Mouse (Mus musculus) spleen, adult 2 months (tissue): ENCODE results near the gene Txlna. TPM values are rescaled to one million over a fixed set of nuclear protein-coding genes. Genes with fewer than 3 reads are reported as not detected.

Experiments used
- DNase-seq, 2 experiments: peaks; one replicate each; pipeline versions ENCODE4 v3.0.0 to v3.0.0-alpha.2; 2012 to 2021; ENCODE audit warnings: low spot score in 2 of 2, low read depth in 1 of 2
- H3K27ac ChIP-seq: fragments of 200-500 bp; 2 replicates; pipeline ENCODE4 v1.5.1; 2012; ENCODE audit warnings: low read length, inconsistent platforms; ENCODE audit not compliant: insufficient read depth
- H3K27me3 ChIP-seq: fragments of 200-500 bp; 2 replicates; pipeline ENCODE4 v1.6.1; 2012; ENCODE audit warnings: mild to moderate bottlenecking, moderate library complexity, low read length, inconsistent platforms; ENCODE audit not compliant: control insufficient read depth, insufficient read depth
- H3K36me3 ChIP-seq: fragments of 200-500 bp; 2 replicates; pipeline ENCODE4 v1.6.1; 2012; ENCODE audit warnings: mild to moderate bottlenecking, low read length, inconsistent platforms; ENCODE audit not compliant: control insufficient read depth, insufficient read depth
- H3K4me1 ChIP-seq: fragments of 200-500 bp; 2 replicates; pipeline ENCODE4 v1.6.1; 2011; ENCODE audit warnings: inconsistent platforms; ENCODE audit not compliant: control insufficient read depth, insufficient read depth, insufficient read length
- H3K4me3 ChIP-seq: fragments of 200-500 bp; 2 replicates; pipeline ENCODE4 v1.5.1; 2011; ENCODE audit warnings: mild to moderate bottlenecking, inconsistent platforms; ENCODE audit not compliant: insufficient read depth, insufficient read length; ENCODE audit errors: extremely low read depth
- CTCF ChIP-seq: fragments of 200-500 bp; IDR thresholded peaks from 2 replicates; pipeline ENCODE4 v1.5.1; 2011; ENCODE audit warnings: mild to moderate bottlenecking, inconsistent platforms; ENCODE audit not compliant: insufficient read depth, insufficient read length, insufficient replicate concordance; ENCODE audit errors: extremely low read depth
- POLR2A ChIP-seq: fragments of 200-500 bp; IDR thresholded peaks from 2 replicates; pipeline ENCODE4 v1.6.1; 2011; ENCODE audit warnings: low read depth, low read length, inconsistent platforms
- WGBS: fragments of 180-500 bp; shearing (Covaris S2); methylation state at CpG from one replicate; pipeline ENCODE4 v1.1.7; 2018; 5-methylcytosine and 5-hydroxymethylcytosine counted together
- polyA plus RNA-seq: library from polyadenylated mRNA; depleted of rRNA; stranded (reverse); fragments of >200 nt; gene quantifications from 2 replicates; pipeline ENCODE4 v1.2.3, GENCODE M21; 2012

The Txlna gene
- polyA plus RNA-seq, 1 experiment = 20.1 TPM

DNA sequence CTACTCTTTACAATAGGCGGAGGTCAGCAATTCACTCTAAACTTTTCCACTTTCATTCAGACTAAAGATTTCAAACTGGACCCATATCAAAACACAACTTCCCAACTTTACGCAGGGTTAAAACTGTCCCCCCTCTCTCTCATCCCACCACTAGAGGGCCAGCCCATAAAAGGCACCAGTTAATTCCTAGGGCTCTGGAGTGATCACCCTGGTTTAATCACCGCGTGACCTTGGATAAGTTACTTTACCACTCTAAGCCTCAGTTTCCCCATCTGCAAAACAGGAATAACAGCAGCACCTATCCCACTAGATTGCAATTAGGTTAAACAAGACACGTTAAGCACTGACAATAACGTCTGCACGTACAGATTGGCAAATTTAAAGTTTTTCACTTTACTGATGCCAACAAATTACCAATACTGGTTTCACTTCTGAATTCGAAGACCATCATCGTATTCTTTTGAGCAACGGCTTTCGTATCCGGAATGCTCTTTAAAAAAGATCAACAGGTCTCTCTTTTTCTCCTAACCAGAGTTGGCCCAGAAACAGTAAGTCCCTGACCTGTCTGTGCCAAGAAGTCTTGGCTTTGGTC lies 30.7 kb upstream of the Txlna start:
- Histone ChIP-seq H3K36me3 (peaks cover under 1% of the 10 kb centered on the region; the same call in 1 of the 2 replicates), H3K4me1 (peaks cover 3% of the 10 kb centered on the region; the same call in 1 of the 2 replicates), H3K27me3 (no peaks in the 10 kb centered on the region), H3K27ac (peak overlapping the region; percentile 92), H3K4me3 (peak overlapping the region; percentile 89)
- TF ChIP-seq CTCF (peak; percentile 44; the same call in 1 of the 2 replicates), POLR2A (no peak)
- 7% methylated on average over 12 of the region's 12 CpGs for WGBS
- DNase-seq = peak in 1 of 2 experiments; percentile 34

DNA sequence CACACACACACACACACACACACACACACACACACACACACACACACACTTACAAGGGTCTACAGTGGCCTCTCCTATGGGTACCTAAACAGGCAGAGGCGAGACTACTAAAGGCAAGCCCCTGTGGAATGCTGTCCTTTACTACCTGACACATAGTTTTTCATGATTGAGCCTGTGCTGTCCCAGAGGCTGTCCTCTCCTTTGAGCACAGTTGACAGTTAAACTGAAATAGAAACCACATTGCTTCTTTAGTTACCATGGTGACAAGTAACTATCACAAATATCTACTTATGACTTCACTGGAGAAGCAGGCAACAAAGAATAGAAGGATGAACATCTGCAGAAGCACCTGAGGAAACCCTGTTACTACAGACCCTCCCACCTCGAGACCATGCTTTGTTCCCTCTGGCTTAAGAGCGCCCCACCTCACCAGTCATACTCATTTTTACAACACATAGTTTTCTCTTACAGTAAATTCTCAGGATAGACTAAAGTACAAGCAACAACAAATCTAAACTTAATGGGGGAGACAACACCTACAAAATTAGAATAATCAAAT lies 21.5 kb upstream of the Txlna start:
- H3K27me3 ChIP-seq = no peaks in the 10 kb centered on the region
- DNase-seq = no peak
- WGBS = 79% methylated on average over 3 of the region's 3 CpGs
- H3K4me1 ChIP-seq = no peaks in the 10 kb centered on the region
- TF ChIP-seq POLR2A = no peak
- TF ChIP-seq CTCF = no peak
- peaks cover 22% of the 10 kb centered on the region for H3K36me3 ChIP-seq
- H3K27ac ChIP-seq = no peak overlapping the region
- H3K4me3 ChIP-seq = no peak overlapping the region

DNA sequence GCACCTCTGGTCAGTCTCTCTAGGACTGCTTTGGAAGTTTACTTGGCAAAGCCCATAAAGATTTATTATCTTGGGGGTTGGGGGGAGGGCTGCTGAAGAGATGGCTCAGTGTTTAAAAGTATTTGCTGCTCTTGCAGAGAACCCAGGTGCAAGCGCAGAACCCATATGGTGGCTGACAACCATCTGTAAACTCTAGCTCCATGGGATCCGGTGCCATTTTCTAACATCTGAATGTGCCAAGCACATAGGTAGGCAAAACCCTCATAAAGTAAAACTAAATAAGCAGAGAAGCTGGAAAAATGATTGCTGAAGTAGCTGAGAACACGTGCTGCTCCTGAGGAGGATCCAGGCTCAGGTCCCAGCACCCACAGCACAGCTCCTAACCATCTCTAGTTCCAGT lies 20.7 kb upstream of the Txlna start:
- peaks cover 26% of the 10 kb centered on the region for H3K36me3 ChIP-seq
- no peak for DNase-seq
- no peak for TF ChIP-seq POLR2A
- TF ChIP-seq CTCF = no peak
- WGBS = 94% methylated on average over 3 of the region's 3 CpGs
- no peak overlapping the region for H3K4me3 ChIP-seq
- no peak overlapping the region for H3K27ac ChIP-seq
- H3K4me1 ChIP-seq = no peaks in the 10 kb centered on the region
- H3K27me3 ChIP-seq = no peaks in the 10 kb centered on the region

- Histone ChIP-seq H3K27ac (no peak overlapping the region), H3K4me1 (no peaks in the 10 kb centered on the region), H3K4me3 (no peak overlapping the region), H3K36me3 (peaks cover 62% of the 10 kb centered on the region), H3K27me3 (no peaks in the 10 kb centered on the region)
- TF ChIP-seq POLR2A = no peak
- no peak for TF ChIP-seq CTCF
- WGBS = 96% methylated on average over 14 of the region's 14 CpGs
- no peak for DNase-seq
Observed at GRCm38 (mm10) chr4:129654770-129655169, 13.9 kb upstream of the Txlna start.

- Histone ChIP-seq H3K4me1 (no peaks in the 10 kb centered on the region), H3K27me3 (no peaks in the 10 kb centered on the region), H3K36me3 (peaks cover 50% of the 10 kb centered on the region), H3K27ac (no peak overlapping the region), H3K4me3 (no peak overlapping the region)
- no peak for DNase-seq
- WGBS = 92% methylated on average over 8 of the region's 8 CpGs
- no peak for TF ChIP-seq POLR2A
- TF ChIP-seq CTCF = no peak
Observed at GRCm38 (mm10) chr4:129650359-129650758, 9.5 kb upstream of the Txlna start.

GRCm38 (mm10) chr4:129648656-129649055 lies 7.8 kb upstream of the Txlna start:
- H3K36me3 ChIP-seq = peaks cover 34% of the 10 kb centered on the region
- no peak for DNase-seq
- no peak overlapping the region for H3K4me3 ChIP-seq
- WGBS = 86% methylated on average over 1 of the region's 1 CpGs
- H3K4me1 ChIP-seq = no peaks in the 10 kb centered on the region
- no peak for TF ChIP-seq CTCF
- TF ChIP-seq POLR2A = no peak
- H3K27me3 ChIP-seq = no peaks in the 10 kb centered on the region
- H3K27ac ChIP-seq = no peak overlapping the region

GRCm38 (mm10) chr4:129645204-129645603 lies 4.3 kb upstream of the Txlna start:
- 31% methylated on average over 6 of the region's 6 CpGs for WGBS
- H3K27ac ChIP-seq = no peak overlapping the region
- H3K27me3 ChIP-seq = no peaks in the 10 kb centered on the region
- H3K36me3 ChIP-seq = peaks cover 18% of the 10 kb centered on the region
- DNase-seq = no peak
- TF ChIP-seq CTCF (no peak), POLR2A (no peak)
- H3K4me3 ChIP-seq = no peak overlapping the region
- no peaks in the 10 kb centered on the region for H3K4me1 ChIP-seq
